Mouse (Mus musculus) liver, embryonic 14.5 days (tissue): Measurements from ENCODE around the gene Nicn1. TPM values are rescaled to one million over a fixed set of nuclear protein-coding genes. Genes with fewer than 3 reads are reported as not detected.
"Not testable (repeated sequence)": the region's sequence is repeated elsewhere in the genome, so short reads cannot be mapped to it uniquely, and the experiment has no call there.

Experiments
- ATAC-seq: fragments of 200-750 bp; cut with Nextera tagmentation; 2 replicates; pipeline ENCODE4 v1.8.0; 2017; ENCODE audit warnings: moderate number of reproducible peaks, mild to moderate bottlenecking, moderate library complexity; ENCODE audit not compliant: insufficient read depth
- DNase-seq, 3 experiments: peaks; one replicate each; pipeline ENCODE4 v3.0.0-alpha.2; 2012 to 2013; ENCODE audit warnings: low read depth in 3 of 3, low spot score in 3 of 3
- H3K27ac ChIP-seq: fragments of 300-500 bp; sonication (generic); 2 replicates; pipeline ENCODE4 v1.5.1; 2014; ENCODE audit warnings: moderate library complexity, mild to moderate bottlenecking, control low read depth, inconsistent platforms
- H3K27me3 ChIP-seq: fragments of 300-500 bp; sonication (generic); 2 replicates; pipeline ENCODE4 v1.6.1; 2014; ENCODE audit warnings: mild to moderate bottlenecking, low read length, moderate library complexity; ENCODE audit not compliant: control insufficient read depth, insufficient read depth
- H3K36me3 ChIP-seq: fragments of 300-500 bp; sonication (generic); replicated peaks from 2 replicates; pipeline ENCODE4 v1.6.1; 2014; ENCODE audit warnings: low read depth; ENCODE audit not compliant: control insufficient read depth, insufficient read depth
- H3K4me1 ChIP-seq, 2 experiments: fragments of 200-500 bp in 1 of 2; fragments of 300-500 bp in 1 of 2; sonication (generic) in 1 of 2; replicated peaks; 2 replicates each; pipeline ENCODE4 v1.6.1; 2012 to 2014; ENCODE audit warnings: antibody characterized with exemption in 1 of 2, inconsistent platforms in 1 of 2, low read length in 1 of 2; ENCODE audit not compliant: control insufficient read depth in 2 of 2, insufficient read depth in 2 of 2
- H3K4me2 ChIP-seq: fragments of 300-500 bp; sonication (generic); 2 replicates; pipeline ENCODE4 v1.6.1; 2014; ENCODE audit warnings: low read depth, mild to moderate bottlenecking, control low read depth, moderate library complexity
- H3K4me3 ChIP-seq, 2 experiments: fragments of 200-500 bp in 1 of 2; fragments of 300-500 bp in 1 of 2; sonication (generic) in 1 of 2; 2 replicates each; pipeline ENCODE4 v1.5.1; 2012 to 2014; ENCODE audit warnings: low read depth in 2 of 2, low read length in 2 of 2, mild to moderate bottlenecking in 2 of 2, control low read depth in 1 of 2, inconsistent platforms in 1 of 2, moderate library complexity in 1 of 2; ENCODE audit not compliant: insufficient read depth in 1 of 2
- H3K9ac ChIP-seq: fragments of 300-500 bp; sonication (generic); replicated peaks from 2 replicates; pipeline ENCODE4 v1.6.1; 2014; ENCODE audit warnings: mild to moderate bottlenecking, control low read depth, moderate library complexity
- H3K9me3 ChIP-seq: fragments of 300-500 bp; sonication (generic); 2 replicates; pipeline ENCODE4 v1.6.1; 2016; ENCODE audit warnings: low read length, mixed read lengths; ENCODE audit not compliant: control insufficient read depth
- CTCF ChIP-seq: IDR thresholded peaks from 2 replicates; pipeline ENCODE4 v1.5.1; 2016; ENCODE audit warnings: antibody characterized with exemption, low read depth, control low read depth
- EP300 ChIP-seq: IDR thresholded peaks from 2 replicates; pipeline ENCODE4 v1.6.1; 2016; ENCODE audit warnings: antibody characterized with exemption, low read depth
- whole genome bisulfite sequencing: fragments of 180-500 bp; shearing (Covaris S2); extraction: QIAGEN DNeasy Blood & Tissue Kit; methylation state at CpG from one replicate; pipeline ENCODE4 v1.1.7; 2014; ENCODE audit not compliant: insufficient replicate concordance; 5-methylcytosine and 5-hydroxymethylcytosine counted together
- polyA plus RNA-seq, 2 experiments: library from polyadenylated mRNA; depleted of rRNA in 1 of 2; stranded (reverse) in 1 of 2; unstranded in 1 of 2; fragments of >200 nt; fragmentation: Nextera tagmentation in 1 of 2; extraction: Ambion mirVana in 1 of 2; gene quantifications; 2 replicates each; pipeline versions ENCODE4 v1.2.1 to v1.2.3; 2012 to 2014

Nicn1 gene
- polyA plus RNA-seq, 2 experiments = 2.8 to 4.3 TPM

DNA sequence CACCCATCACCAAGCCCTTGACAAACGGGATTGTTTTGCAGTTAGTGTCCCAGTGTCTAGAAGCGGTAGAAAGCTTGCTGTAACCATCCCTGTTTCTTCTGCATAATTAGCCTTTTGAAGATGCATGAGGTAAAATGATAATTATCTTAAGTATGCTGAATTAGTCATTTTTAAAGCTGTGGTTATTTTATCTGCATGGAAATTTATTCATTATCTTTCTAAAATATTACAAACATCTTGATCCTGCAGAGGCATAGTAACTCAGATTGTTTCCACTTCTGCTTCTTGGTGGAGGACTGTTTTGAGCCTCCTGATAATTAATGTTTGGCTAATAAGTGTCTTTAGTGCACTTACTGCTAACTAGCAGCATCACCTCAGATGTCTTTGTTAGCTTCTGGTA is 28.2 kb downstream of the Nicn1 start:
- no peak overlapping the region for H3K9ac ChIP-seq
- H3K4me1 ChIP-seq = peaks cover 0 to 2% of the 10 kb centered on the region in 2 experiments; a peak in 1 of 4 replicates
- H3K27ac ChIP-seq = no peak overlapping the region
- TF ChIP-seq EP300 (no peak), CTCF (no peak)
- no peaks in the 10 kb centered on the region for H3K27me3 ChIP-seq
- no peak for ATAC-seq
- H3K9me3 ChIP-seq = no peaks in the 10 kb centered on the region
- H3K36me3 ChIP-seq = peaks cover 41% of the 10 kb centered on the region
- DNase-seq = no peak
- H3K4me2 ChIP-seq = no peak overlapping the region
- H3K4me3 ChIP-seq = no peak overlapping the region
- WGBS = 79% methylated on average over 2 of the region's 2 CpGs

DNA sequence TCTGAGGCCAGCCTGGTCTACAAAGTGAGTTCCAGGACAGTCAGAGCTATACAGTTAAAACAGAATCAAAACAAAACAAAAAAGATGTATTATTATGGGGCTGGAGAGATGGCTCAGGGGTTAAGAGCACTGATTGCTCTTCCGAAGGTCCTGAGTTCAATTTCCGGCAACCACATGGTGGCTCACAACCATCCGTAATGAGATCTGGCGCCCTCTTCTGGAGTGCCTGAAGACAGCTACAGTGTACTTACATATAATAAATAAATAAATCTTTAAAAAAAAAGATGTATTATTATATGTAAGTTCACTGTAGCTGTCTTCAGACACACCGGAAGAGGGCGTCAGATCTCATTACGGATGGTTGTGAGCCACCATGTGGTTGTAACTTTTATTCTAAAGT is 31.8 kb downstream of the Nicn1 start:
- TF ChIP-seq CTCF = peak; percentile 52
- not testable (repeated sequence) for ATAC-seq, DNase-seq, H3K4me3 ChIP-seq, H3K9me3 ChIP-seq, H3K9ac ChIP-seq, H3K27ac ChIP-seq, H3K4me1 ChIP-seq, H3K27me3 ChIP-seq, H3K4me2 ChIP-seq
- WGBS = 77% methylated on average over 7 of the region's 7 CpGs
- peaks cover 32% of the 10 kb centered on the region for H3K36me3 ChIP-seq

DNA sequence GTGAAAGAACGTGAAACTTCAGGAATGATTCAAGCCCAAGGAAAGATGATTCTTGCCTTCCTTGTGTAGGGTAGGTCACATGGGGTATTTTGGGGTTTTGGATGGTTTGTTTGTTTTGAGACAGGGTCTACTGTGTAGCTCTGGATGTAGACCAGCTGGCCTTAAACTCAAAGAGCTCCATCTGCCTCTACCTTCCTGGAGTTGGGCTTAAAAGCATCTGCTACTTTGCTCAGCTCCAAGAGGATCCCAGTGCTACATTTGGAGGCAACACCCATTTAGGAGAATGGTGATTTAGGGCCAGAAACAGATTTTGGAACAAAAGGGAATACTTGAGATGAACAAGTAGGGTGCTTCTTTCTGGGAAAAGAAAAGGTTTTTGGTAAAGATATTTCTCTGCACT is 34.6 kb downstream of the Nicn1 start:
- no peak for TF ChIP-seq CTCF
- no peak for TF ChIP-seq EP300
- H3K4me3 ChIP-seq = no peak overlapping the region
- H3K27ac ChIP-seq = no peak overlapping the region
- ATAC-seq = no peak
- H3K4me1 ChIP-seq = peaks cover 2 to 7% of the 10 kb centered on the region in 2 experiments; a peak in 3 of 4 replicates
- no peaks in the 10 kb centered on the region for H3K27me3 ChIP-seq
- WGBS = 84% methylated on average over 1 of the region's 1 CpGs
- no peak overlapping the region for H3K4me2 ChIP-seq
- no peak overlapping the region for H3K9ac ChIP-seq
- H3K9me3 ChIP-seq = no peaks in the 10 kb centered on the region
- peaks cover 51% of the 10 kb centered on the region for H3K36me3 ChIP-seq
- DNase-seq = no peak

DNA sequence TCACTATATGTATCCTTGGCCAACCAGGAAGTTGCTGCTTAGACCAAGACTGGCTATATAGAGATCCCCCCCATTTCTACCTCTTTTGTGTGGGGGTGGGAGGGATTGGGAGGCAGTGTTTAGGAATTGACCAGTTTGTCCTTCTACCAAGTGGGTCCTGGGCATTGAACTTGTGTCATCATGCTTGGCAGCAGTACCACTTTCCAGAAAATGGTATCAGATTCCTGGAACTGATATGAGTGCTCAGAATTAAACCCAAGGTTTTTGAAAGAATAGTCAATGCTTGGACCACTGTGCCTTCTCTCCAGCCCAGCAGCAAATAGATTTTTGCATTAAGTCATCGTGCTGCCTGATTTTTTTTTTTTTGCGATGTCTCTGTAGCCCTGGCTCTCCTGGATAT is 35.6 kb downstream of the Nicn1 start:
- ATAC-seq (no peak), DNase-seq (no peak)
- Histone ChIP-seq H3K9me3 (no peaks in the 10 kb centered on the region), H3K4me1 (peaks cover 2 to 7% of the 10 kb centered on the region in 2 experiments; a peak in 3 of 4 replicates), H3K9ac (no peak overlapping the region), H3K27ac (no peak overlapping the region), H3K4me2 (no peak overlapping the region), H3K4me3 (no peak overlapping the region), H3K36me3 (peaks cover 53% of the 10 kb centered on the region), H3K27me3 (no peaks in the 10 kb centered on the region)
- TF ChIP-seq CTCF (no peak), EP300 (no peak)
- 85% methylated on average over 2 of the region's 2 CpGs for WGBS

DNA sequence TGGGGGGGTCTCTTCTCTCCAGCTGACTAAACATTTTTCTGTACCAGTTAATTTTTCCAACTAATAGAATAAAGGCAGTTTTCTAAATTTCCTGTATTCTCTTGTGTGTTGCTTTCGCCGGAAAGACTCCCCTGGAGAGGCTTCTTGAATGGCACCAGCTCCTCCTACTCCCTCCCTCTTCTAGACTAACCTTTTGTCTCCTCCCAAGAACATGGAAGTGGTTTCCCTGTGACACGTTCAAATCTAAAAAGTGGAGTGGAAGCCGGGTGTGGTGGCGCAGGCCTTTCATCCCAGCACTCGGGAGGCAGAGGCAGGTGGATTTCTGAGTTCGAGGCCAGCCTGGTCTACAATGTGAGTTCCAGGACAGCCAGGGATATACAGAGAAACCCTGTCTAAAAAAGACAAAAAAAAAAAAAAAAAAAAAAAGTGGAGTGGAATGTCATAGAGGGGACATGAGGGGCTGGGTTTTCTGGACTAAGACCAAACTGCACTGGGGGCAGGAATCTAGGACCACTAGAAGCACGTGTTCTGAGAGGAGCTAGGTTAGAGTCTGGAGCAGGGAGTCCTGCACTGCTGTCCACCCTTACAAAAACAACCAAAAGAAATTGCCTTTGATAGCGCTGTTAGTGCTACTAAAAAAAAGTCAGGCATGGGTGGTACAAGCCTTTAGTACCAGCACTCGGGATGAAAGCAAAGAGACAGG is 47.8 kb downstream of the Nicn1 start:
- Histone ChIP-seq H3K9me3 (no peaks in the 10 kb centered on the region), H3K9ac (peak overlapping the region; percentile 100), H3K4me2 (peak overlapping the region; percentile 95), H3K4me3 (peak overlapping the region; percentile 42 to 84), H3K27me3 (no peaks in the 10 kb centered on the region), H3K36me3 (peaks cover 70% of the 10 kb centered on the region), H3K27ac (peak overlapping the region; percentile 99), H3K4me1 (peaks cover 32 to 38% of the 10 kb centered on the region in 2 experiments)
- WGBS = 44% methylated on average over 10 of the region's 10 CpGs
- DNase-seq (no peak), ATAC-seq (no peak)
- TF ChIP-seq EP300 = no peak
- TF ChIP-seq CTCF = no peak
